Mouse (Mus musculus) MEL (cell line): ENCODE measurements around the gene Nrxn3. TPM values are rescaled to one million over a fixed set of nuclear protein-coding genes. Genes with fewer than 3 reads are reported as not detected.

Source experiments
- DNase-seq: peaks from one replicate; pipeline ENCODE4 v3.0.0; 2011; ENCODE audit warnings: low read depth, low spot score
- H3K27ac ChIP-seq: 2 replicates; pipeline ENCODE4 v1.5.1; 2012; ENCODE audit warnings: low read depth, mild to moderate bottlenecking, control low read depth, low read length, moderate library complexity; ENCODE audit not compliant: control insufficient read depth
- H3K27me3 ChIP-seq, 2 experiments: fragments of 150-350 bp in 1 of 2; sonication (generic) in 1 of 2; 2 replicates each; pipeline ENCODE4 v1.6.1; 2012; ENCODE audit warnings: low read length in 2 of 2, mild to moderate bottlenecking in 2 of 2, improper control_type of control experiment in 1 of 2, moderate library complexity in 1 of 2; ENCODE audit not compliant: insufficient read depth in 2 of 2, control insufficient read depth in 1 of 2
- H3K36me3 ChIP-seq, 2 experiments: 2 replicates each; pipeline ENCODE4 v1.6.1; 2012 to 2014; ENCODE audit warnings: low read length in 2 of 2, improper control_type of control experiment in 1 of 2, inconsistent platforms in 1 of 2, mild to moderate bottlenecking in 1 of 2; ENCODE audit not compliant: insufficient read depth in 2 of 2, control insufficient read depth in 1 of 2
- H3K4me1 ChIP-seq, 2 experiments: fragments of 150-350 bp in 1 of 2; sonication (generic) in 1 of 2; 2 replicates each; pipeline ENCODE4 v1.6.1; 2012; ENCODE audit warnings: low read length in 2 of 2, improper control_type of control experiment in 1 of 2, mild to moderate bottlenecking in 1 of 2; ENCODE audit not compliant: insufficient read depth in 2 of 2, control insufficient read depth in 1 of 2
- H3K4me3 ChIP-seq, 2 experiments: fragments of 150-350 bp in 1 of 2; sonication (generic) in 1 of 2; 2 replicates each; pipeline ENCODE4 v1.5.1; 2012; ENCODE audit warnings: low read depth in 2 of 2, low read length in 2 of 2, mild to moderate bottlenecking in 2 of 2, moderate library complexity in 2 of 2, control low read depth in 1 of 2, improper control_type of control experiment in 1 of 2; ENCODE audit not compliant: control insufficient read depth in 1 of 2, insufficient read depth in 1 of 2
- H3K79me2 ChIP-seq: 2 replicates; pipeline ENCODE4 v1.6.1; 2012; ENCODE audit warnings: mild to moderate bottlenecking, low read length, moderate library complexity; ENCODE audit not compliant: control insufficient read depth, poor library complexity, insufficient read depth
- H3K9ac ChIP-seq: 2 replicates; pipeline ENCODE4 v1.6.1; 2012; ENCODE audit warnings: low read depth, mild to moderate bottlenecking, control low read depth, low read length, moderate library complexity; ENCODE audit not compliant: control insufficient read depth, poor library complexity, severe bottlenecking
- H3K9me3 ChIP-seq: fragments of 150-350 bp; sonication (generic); replicated peaks from 2 replicates; pipeline ENCODE4 v1.6.1; 2012; ENCODE audit warnings: mild to moderate bottlenecking, low read length, improper control_type of control experiment, moderate library complexity; ENCODE audit not compliant: insufficient read depth
- BHLHE40 ChIP-seq: IDR thresholded peaks from 2 replicates; pipeline ENCODE4 v1.6.1; 2012; ENCODE audit warnings: low read depth, mild to moderate bottlenecking, inconsistent platforms, low read length, improper control_type of control experiment, borderline replicate concordance
- CHD1 ChIP-seq: IDR thresholded peaks from 2 replicates; pipeline ENCODE4 v1.6.1; 2012; ENCODE audit warnings: low read depth, mild to moderate bottlenecking, inconsistent platforms, low read length, improper control_type of control experiment
- CTCF ChIP-seq, 3 experiments: IDR thresholded peaks in 2 of 3; conservative IDR thresholded peaks in 1 of 3; 2 replicates each; pipeline ENCODE4 v1.5.1; 2011 to 2012; ENCODE audit warnings: low read length in 3 of 3, low read depth in 2 of 3, mild to moderate bottlenecking in 2 of 3, improper control_type of control experiment in 1 of 3, inconsistent platforms in 1 of 3, mixed read lengths in 1 of 3, moderate library complexity in 1 of 3; ENCODE audit not compliant: control insufficient read depth in 1 of 3, insufficient read depth in 1 of 3, poor library complexity in 1 of 3, severe bottlenecking in 1 of 3
- ELF1 ChIP-seq: IDR thresholded peaks from 2 replicates; pipeline ENCODE4 v1.6.1; 2014; ENCODE audit warnings: low read depth, mild to moderate bottlenecking, inconsistent platforms, low read length, improper control_type of control experiment, moderate library complexity
- GABPA ChIP-seq: IDR thresholded peaks from 2 replicates; pipeline ENCODE4 v1.6.1; 2012; ENCODE audit warnings: low read depth, mild to moderate bottlenecking, inconsistent platforms, low read length, improper control_type of control experiment, moderate library complexity
- HCFC1 ChIP-seq: IDR thresholded peaks from 2 replicates; pipeline ENCODE4 v1.6.1; 2012; ENCODE audit warnings: low read depth, mild to moderate bottlenecking, inconsistent platforms, low read length, improper control_type of control experiment, moderate library complexity
- KAT2A ChIP-seq: conservative IDR thresholded peaks from 2 replicates; pipeline ENCODE4 v1.6.1; 2012; ENCODE audit warnings: low read depth, low read length, improper control_type of control experiment, inconsistent platforms
- MAFK ChIP-seq: IDR thresholded peaks from 2 replicates; pipeline ENCODE4 v1.6.1; 2011; ENCODE audit warnings: low read depth, mild to moderate bottlenecking, low read length, improper control_type of control experiment, borderline replicate concordance
- MAX ChIP-seq: IDR thresholded peaks from 2 replicates; pipeline ENCODE4 v1.6.1; 2011; ENCODE audit warnings: low read length, improper control_type of control experiment
- MAZ ChIP-seq: IDR thresholded peaks from 2 replicates; pipeline ENCODE4 v1.6.1; 2012; ENCODE audit warnings: low read depth, mild to moderate bottlenecking, inconsistent platforms, low read length, improper control_type of control experiment
- MEF2A ChIP-seq: IDR thresholded peaks from 2 replicates; pipeline ENCODE4 v1.6.1; 2014; ENCODE audit warnings: low read depth, mild to moderate bottlenecking, inconsistent platforms, low read length, improper control_type of control experiment; ENCODE audit not compliant: poor library complexity, insufficient replicate concordance, severe bottlenecking; ENCODE audit errors: extremely low read depth
- MYB ChIP-seq: IDR thresholded peaks from 2 replicates; pipeline ENCODE4 v1.6.1; 2011; ENCODE audit warnings: mild to moderate bottlenecking, low read depth, low read length, improper control_type of control experiment
- RAD21 ChIP-seq: IDR thresholded peaks from 2 replicates; pipeline ENCODE4 v1.6.1; 2011; ENCODE audit warnings: mild to moderate bottlenecking, low read depth, low read length, improper control_type of control experiment
- RCOR1 ChIP-seq: IDR thresholded peaks from 2 replicates; pipeline ENCODE4 v1.6.1; 2012; ENCODE audit warnings: low read depth, mild to moderate bottlenecking, inconsistent platforms, low read length, improper control_type of control experiment
- SIN3A ChIP-seq: IDR thresholded peaks from 2 replicates; pipeline ENCODE4 v1.6.1; 2012; ENCODE audit warnings: low read length, improper control_type of control experiment, inconsistent platforms
- SMC3 ChIP-seq: IDR thresholded peaks from 2 replicates; pipeline ENCODE4 v1.6.1; 2011; ENCODE audit warnings: low read depth, low read length, improper control_type of control experiment
- TBP ChIP-seq: IDR thresholded peaks from 2 replicates; pipeline ENCODE4 v1.8.0; 2011; ENCODE audit warnings: low read depth, low read length, improper control_type of control experiment
- USF1 ChIP-seq: IDR thresholded peaks from 2 replicates; pipeline ENCODE4 v1.6.1; 2014; ENCODE audit warnings: low read depth, mild to moderate bottlenecking, inconsistent platforms, low read length, improper control_type of control experiment, moderate library complexity
- USF2 ChIP-seq, 2 experiments: IDR thresholded peaks; 2 replicates each; pipeline ENCODE4 v1.6.1; 2011 to 2012; ENCODE audit warnings: improper control_type of control experiment in 2 of 2, low read length in 2 of 2, borderline replicate concordance in 1 of 2, inconsistent platforms in 1 of 2, low read depth in 1 of 2, mild to moderate bottlenecking in 1 of 2; ENCODE audit not compliant: insufficient read depth in 1 of 2
- ZKSCAN1 ChIP-seq: IDR thresholded peaks from 2 replicates; pipeline ENCODE4 v1.6.1; 2012; ENCODE audit warnings: low read depth, mild to moderate bottlenecking, inconsistent platforms, low read length, improper control_type of control experiment, moderate library complexity
- ZMIZ1 ChIP-seq: IDR thresholded peaks from 2 replicates; pipeline ENCODE4 v1.6.1; 2012; ENCODE audit warnings: low read depth, mild to moderate bottlenecking, inconsistent platforms, low read length, improper control_type of control experiment, moderate library complexity
- ZNF384 ChIP-seq: IDR thresholded peaks from 2 replicates; pipeline ENCODE4 v1.6.1; 2012; ENCODE audit warnings: low read depth, mild to moderate bottlenecking, inconsistent platforms, low read length, improper control_type of control experiment
- polyA plus RNA-seq, 2 experiments: library from polyadenylated mRNA; stranded (reverse) in 1 of 2; unstranded in 1 of 2; fragments of >175 nt in 1 of 2; fragments of >200 nt in 1 of 2; gene quantifications; 2 replicates each; pipeline versions ENCODE4 v1.2.1 to v1.2.4; 2012; ENCODE audit warnings: low replicate concordance in 2 of 2, low read depth in 1 of 2; ENCODE audit not compliant: insufficient read length in 2 of 2, insufficient read depth in 1 of 2, missing spikeins in 1 of 2
- total RNA-seq: library from RNA; depleted of rRNA; stranded (reverse); fragments of 300-350 nt; gene quantifications from 2 replicates; pipeline ENCODE4 v1.2.3, GENCODE M21; 2012

Nrxn3 gene
- total and polyA plus RNA-seq, 3 experiments, result not detected

GRCm38 (mm10) chr12:89592459-89592858 lies 869.8 kb downstream of the Nrxn3 start:
- H3K9me3 ChIP-seq, result no peaks in the 10 kb centered on the region
- TF ChIP-seq BHLHE40 (no peak), TBP (no peak), ELF1 (no peak), SIN3A (no peak), MEF2A (no peak), GABPA (no peak), MAX (no peak), USF2 (IDR thresholded peaks at IDR 0.05; ENCODE audit: borderline replicate concordance in 1 of 2, insufficient read depth in 1 of 2, low read depth in 1 of 2, low read length in 2 of 2) (no peak), ZKSCAN1 (no peak), SMC3 (no peak), RAD21 (no peak)
- DNase-seq, result no peak
- no peak overlapping the region for H3K9ac ChIP-seq
- H3K27ac ChIP-seq, result no peak overlapping the region
- H3K4me3 ChIP-seq, result no peak overlapping the region
- no peaks in the 10 kb centered on the region for H3K36me3 ChIP-seq
- H3K4me1 ChIP-seq, result no peaks in the 10 kb centered on the region
- no peaks in the 10 kb centered on the region for H3K79me2 ChIP-seq
- no peaks in the 10 kb centered on the region for H3K27me3 ChIP-seq

GRCm38 (mm10) chr12:89613670-89614069 lies 891.0 kb downstream of the Nrxn3 start:
- TF ChIP-seq KAT2A (no peak), MAFK (no peak), USF1 (no peak)

GRCm38 (mm10) chr12:89625746-89626145 lies 903.1 kb downstream of the Nrxn3 start:
- Histone ChIP-seq H3K4me3 (no peak overlapping the region), H3K79me2 (no peaks in the 10 kb centered on the region), H3K9me3 (no peaks in the 10 kb centered on the region), H3K9ac (no peak overlapping the region), H3K27me3 (no peaks in the 10 kb centered on the region), H3K4me1 (no peaks in the 10 kb centered on the region), H3K36me3 (no peaks in the 10 kb centered on the region), H3K27ac (no peak overlapping the region)
- DNase-seq, result no peak
- TF ChIP-seq RCOR1 (no peak), CTCF (IDR thresholded peaks at IDR 0.05 in 2 of 3, conservative IDR thresholded peaks at IDR 0.05 in 1 of 3; ENCODE audit: control insufficient read depth in 1 of 3, insufficient read depth in 1 of 3, low read depth in 2 of 3, low read length in 3 of 3, poor library complexity in 1 of 3, severe bottlenecking in 1 of 3) (no peak), ELF1 (no peak), GABPA (no peak), ZMIZ1 (no peak), ZNF384 (no peak), CHD1 (no peak), MYB (no peak), MAZ (no peak), KAT2A (no peak), HCFC1 (no peak), USF1 (no peak)

More at GRCm38 (mm10) chr12:89613670-89614069, 891.0 kb downstream of the Nrxn3 start:
- Histone ChIP-seq H3K27me3 (no peaks in the 10 kb centered on the region), H3K4me1 (no peaks in the 10 kb centered on the region), H3K4me3 (no peak overlapping the region), H3K36me3 (no peaks in the 10 kb centered on the region), H3K9me3 (no peaks in the 10 kb centered on the region), H3K27ac (no peak overlapping the region), H3K79me2 (no peaks in the 10 kb centered on the region), H3K9ac (no peak overlapping the region)
- no peak for DNase-seq
